Mouse (Mus musculus) cerebellum, adult 18-20 months (tissue): ENCODE results near the gene Teddm3.
"Not testable (repeated sequence)": the region's sequence is repeated elsewhere in the genome, so short reads cannot be mapped to it uniquely, and the experiment has no call there.

Experiments
- DNase-seq, 2 experiments: peaks; one replicate each; pipeline ENCODE4 v3.0.0; 2021

Teddm3 gene

GRCm38 (mm10) chr16:21153900-21154299, at the start of gene Teddm3:
Gene Teddm3 (minus strand): TSS chr16:21154000.
- DNase-seq, result not testable (repeated sequence)

DNA sequence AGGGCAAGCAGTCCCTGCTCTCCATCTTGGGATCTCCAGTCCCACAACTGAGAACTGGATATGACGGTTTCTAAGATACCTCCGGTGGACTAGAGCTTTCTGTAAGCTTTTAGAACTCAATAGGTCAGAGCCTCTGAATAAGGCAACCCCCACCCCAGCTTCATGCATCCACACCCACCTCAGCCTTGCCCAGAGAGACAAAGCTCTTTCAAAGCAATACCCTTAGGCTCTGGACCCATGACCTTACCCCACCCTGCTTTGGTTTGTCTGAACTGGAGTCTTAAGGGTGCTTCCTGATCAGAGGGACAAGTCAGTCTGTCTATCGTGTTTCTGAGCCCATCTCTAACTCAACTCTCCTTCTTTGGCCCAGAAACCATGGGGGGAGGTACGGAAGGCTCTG, 48.9 kb upstream of the Teddm3 start:
- DNase-seq, result no peak

DNA sequence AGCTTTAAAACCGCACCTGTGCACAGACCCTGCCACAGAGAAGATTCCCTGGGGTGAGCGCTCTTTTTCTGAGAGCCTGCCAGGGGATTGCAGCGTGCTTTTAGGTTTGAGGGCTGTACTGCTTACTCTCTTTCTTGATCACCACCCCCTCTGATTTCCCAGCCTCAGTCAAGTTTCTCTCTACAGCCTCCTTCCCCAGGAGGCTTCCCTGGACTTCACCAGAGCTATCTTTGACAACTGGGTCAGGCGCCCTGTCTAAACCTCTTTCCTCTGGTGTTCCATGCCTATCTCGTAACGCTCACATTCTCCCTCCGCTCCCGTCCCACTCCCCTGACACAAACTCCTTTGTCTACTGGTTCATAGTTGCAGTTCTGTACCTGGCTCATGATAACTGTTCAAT, 45.6 kb upstream of the Teddm3 start:
- DNase-seq, result no peak

DNA sequence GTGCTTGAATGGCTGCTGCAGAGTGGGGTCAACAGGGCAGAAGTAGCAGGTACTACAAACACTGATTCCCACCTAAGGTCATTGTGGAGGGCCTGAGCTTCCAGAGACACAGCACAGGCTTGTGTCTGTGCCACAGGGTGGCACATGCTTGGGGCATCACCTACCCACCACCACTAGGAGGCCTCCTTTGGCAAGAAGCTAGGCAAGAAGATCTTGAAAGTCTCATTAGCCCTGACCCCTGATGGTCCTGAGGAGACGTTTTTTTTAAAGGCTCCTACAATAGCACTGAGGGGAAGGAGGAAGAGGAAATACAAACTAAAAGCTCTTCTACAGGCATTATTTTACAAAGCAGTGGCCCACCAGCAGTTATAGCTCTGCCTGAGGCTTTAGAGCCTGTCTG, 44.7 kb upstream of the Teddm3 start:
- DNase-seq, result no peak

GRCm38 (mm10) chr16:21198006-21198405, 44.2 kb upstream of the Teddm3 start:
- no peak for DNase-seq

GRCm38 (mm10) chr16:21197542-21197941, 43.7 kb upstream of the Teddm3 start:
- DNase-seq, result no peak

DNA sequence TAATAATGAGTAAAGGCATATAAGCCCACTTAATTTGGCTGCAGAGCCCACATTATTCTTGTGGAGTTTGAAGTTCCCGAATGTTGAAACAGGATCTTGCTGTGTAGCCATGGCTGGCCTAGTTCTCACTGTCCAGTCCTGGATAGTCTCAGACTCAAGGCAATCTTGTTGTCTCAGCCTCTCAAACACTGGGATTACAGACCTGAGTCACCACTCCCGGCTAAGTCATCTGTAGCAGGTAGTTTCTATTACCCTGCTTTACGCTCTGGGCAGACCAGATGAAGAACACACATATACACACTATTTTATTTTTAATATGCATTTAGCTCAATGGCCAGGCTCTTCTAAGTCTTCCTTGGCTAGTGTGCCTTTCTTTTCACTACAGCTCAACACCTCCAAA, 42.8 kb upstream of the Teddm3 start:
- no peak for DNase-seq

DNA sequence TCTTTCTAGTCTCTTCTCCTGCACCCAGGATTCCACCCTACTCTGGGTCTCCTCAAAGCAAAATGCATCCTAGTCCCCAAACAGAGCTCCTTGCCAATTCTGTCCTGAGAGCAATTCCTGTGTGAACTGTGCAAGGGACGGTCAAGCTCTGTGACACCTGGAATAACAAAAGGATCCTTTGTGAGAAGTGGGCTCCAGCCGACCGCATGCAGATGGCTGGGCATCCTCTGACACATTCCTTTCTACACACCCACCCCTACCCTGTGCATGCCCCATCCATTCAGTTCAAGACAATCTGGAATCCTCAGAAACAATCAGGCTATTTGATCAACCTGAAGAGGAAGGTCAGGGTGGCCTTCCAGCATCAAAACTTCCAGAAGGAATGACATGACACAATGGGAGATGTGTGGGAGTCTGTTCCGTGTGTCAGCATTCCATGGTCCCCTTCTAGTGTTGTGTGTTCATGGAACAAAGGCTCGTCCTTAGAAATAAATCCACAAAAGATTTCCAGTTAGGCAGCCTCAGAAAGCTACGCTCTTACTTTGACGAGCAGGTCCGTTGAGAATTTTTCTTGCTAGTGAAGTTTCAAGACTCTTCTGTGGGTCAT, 41.6 kb upstream of the Teddm3 start:
- no peak for DNase-seq

- DNase-seq, result no peak
Observed at GRCm38 (mm10) chr16:21194182-21194581, 40.4 kb upstream of the Teddm3 start.

DNA sequence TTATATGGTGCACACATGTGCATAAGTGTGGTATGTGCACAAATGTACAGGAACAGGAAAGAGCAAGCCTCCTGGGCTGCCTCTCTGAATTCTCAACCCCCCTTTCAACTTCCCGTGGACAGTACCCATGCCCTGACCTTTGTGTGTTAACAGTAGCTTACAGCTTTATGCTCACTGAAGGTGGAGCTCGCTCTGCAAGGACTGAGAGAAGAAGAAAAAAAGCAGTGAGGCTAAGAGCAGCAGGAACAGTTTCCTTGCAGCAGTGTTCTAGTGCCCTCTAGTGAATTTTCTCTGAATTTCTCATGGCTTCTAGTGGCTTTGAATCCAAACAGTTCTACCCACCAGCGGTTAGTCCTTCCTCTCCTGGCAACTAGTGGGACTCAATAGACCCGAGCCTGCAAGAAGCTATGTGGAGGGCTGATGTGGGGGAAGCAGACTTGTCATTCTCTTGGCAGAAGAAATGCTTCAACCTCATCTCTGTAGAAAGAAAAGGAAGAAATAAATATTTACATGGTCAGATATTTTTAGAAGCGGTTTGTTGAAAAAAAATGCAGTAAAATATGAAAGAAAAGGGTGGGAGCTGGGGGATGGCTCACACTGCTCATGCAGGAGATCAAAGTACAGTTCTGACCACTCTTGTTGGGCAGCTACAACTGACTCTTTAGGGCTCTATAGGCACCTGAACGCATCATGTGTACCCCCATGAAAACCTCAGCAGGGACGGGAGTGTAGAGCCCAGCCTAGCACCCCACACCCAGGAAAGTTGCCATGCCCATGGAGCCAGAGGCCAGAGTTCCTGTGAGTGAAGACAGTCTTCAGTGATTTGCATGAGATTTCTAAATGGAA, 38.9 kb upstream of the Teddm3 start:
- DNase-seq, result peak; percentile 26 to 43

GRCm38 (mm10) chr16:21191569-21191968, 37.8 kb upstream of the Teddm3 start:
- DNase-seq, result no peak

- DNase-seq, result no peak
Observed at GRCm38 (mm10) chr16:21188345-21188744, 34.5 kb upstream of the Teddm3 start.

DNA sequence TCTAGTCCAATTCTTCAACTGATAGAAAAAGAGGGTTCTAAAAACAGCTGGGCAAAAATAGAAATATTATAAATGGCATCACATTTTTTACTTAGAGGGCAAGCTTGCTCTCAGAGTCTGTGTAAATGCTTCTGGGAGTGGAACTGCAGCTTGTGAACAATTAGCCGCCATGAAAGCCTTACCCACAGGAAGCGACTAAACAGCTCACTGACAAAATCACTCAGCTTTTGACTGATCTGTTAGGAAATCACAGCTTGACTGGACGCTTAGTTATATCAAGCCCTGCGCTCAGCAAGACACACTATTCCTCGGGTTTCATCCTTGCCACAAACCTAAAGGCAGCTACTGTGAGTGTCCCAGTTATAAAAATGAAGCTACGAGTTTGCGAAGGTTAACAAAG, 33.8 kb upstream of the Teddm3 start:
- DNase-seq, result no peak

- DNase-seq, result no peak
Observed at GRCm38 (mm10) chr16:21184697-21185096, 30.9 kb upstream of the Teddm3 start.

DNA sequence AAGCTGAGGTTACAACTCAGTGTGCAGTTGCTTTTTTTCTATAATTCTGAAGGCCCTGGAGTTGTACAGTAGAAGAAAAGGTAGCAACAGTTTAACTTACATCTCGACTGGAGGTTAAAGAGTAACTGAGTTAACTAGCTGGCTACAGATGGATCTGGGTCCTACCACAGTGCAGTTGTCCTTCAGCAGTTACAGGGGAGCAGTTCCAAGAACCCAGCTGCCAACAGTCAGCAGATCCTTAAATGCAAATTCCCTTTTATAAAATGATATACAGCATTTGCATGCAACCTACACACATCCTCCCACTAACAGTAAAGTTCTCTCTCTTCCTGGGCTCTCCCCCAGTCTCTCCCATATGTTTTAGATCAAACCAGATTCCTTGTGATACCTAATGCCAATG, 28.3 kb upstream of the Teddm3 start:
- no peak for DNase-seq

DNA sequence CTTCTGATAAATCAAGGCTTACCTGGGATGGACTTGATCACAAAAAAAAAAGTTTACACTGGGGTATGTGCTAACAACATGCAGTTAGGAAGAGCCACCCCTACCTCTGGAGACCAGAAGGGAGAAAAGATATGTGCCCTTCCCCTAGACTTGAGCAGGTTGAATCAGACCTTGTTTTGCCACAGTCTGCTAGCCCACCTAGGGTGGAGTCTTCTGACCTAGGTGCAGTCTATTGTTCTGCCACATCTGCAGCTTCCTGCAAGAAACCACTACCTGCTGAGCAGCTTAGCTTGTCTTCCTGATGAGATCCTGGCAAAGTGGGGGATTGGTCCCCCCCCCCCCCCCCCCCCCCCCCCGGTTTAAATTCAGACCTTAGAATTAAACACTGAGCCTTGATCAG, 21.4 kb upstream of the Teddm3 start:
- DNase-seq, result no peak

DNA sequence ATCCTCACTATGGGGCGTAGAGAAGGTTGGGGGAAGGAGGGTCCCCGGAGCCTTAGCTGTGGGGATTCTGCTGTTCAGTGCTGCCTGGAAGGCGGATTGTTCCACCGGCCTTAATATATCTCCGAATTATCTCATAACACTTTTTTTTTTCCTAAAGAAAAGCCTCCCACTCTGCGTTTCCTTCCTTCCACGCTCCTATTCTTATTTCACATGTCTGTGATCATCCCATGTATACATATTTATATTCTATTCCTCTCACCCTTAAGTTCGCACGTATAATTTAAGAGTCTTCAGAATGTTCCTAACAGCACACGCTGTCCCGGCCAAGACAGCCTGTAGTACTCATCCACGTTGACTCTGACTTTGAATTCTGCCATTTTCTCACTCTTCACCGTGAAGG, 14.9 kb upstream of the Teddm3 start:
- no peak for DNase-seq

DNA sequence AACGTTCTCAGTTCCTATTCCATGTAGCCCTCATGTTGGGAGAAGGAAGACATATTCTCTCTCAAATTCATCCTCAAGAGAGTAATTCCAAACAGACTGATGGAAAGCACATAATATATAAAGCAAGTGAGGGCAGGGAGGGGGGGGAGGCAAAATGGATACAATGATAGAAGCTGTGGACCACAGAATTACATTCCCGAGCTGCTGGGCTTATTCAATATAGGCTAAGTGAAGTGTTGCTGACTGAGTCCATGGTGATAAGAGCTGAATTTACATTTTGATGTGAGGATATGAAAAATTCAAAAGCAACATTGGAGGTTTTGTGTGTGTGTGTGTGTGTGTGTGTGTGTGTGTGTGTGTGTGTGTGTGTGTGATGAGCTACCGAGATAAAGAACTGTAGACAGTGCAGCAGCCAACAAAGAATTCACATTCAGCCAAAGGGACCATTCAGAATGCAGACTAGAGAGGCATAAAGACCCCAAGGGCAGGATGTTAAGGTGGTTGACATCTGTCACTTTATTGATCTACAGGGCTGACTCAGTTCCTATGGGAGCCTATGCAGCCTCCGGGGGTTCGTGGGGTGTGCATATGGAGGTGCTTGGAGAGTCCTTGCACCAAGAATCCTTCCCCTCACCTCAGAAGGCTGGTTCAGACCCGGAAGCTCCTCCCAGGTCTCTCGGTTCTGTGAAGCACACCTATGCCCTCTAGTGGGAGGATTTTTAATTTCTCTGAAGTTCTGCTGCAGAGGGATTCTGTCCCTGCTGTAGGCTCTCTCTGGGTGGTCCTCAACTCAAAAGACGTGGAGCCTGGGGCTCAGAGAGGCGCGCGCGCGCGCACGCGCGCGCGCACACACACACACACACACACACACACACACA, 11.8 kb upstream of the Teddm3 start:
- not testable (repeated sequence) for DNase-seq

DNA sequence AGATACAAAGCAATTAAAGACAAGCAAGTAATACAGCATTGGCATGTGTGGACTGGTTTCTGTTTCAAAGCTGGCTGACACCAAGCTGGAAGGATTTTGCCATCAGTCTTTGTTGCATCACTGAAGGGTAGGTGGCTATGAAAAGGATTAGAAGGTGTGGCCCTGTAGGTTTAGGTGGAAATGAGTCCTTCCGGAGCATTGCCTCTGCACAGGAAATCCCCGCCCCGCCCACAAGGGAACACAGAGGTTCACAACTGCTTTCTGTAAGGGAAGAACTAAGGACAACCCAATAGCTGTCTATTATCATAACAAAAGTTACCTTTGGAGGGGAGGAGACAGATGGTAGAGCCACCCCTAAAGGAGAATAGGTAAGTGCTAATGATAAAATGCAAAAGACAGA, 9.6 kb upstream of the Teddm3 start:
- DNase-seq, result not testable (repeated sequence)

DNA sequence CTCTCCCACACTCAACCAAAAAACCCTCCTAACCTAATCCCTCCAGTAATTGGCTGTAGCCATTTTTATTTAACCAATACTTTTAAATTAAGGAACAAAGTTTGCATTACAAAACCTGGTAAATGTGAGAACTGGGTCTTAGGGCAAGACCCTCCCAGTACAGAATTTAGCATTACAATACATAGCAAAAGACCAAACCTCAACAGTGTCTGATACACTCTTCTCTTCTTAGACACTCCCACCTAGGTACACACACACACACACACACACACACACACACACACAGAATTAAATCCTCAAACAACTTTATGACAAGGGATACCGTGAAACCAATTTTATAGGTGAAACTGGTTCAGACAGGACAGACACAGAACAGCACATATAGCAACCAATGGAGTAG, 5.4 kb upstream of the Teddm3 start:
- not testable (repeated sequence) for DNase-seq

DNA sequence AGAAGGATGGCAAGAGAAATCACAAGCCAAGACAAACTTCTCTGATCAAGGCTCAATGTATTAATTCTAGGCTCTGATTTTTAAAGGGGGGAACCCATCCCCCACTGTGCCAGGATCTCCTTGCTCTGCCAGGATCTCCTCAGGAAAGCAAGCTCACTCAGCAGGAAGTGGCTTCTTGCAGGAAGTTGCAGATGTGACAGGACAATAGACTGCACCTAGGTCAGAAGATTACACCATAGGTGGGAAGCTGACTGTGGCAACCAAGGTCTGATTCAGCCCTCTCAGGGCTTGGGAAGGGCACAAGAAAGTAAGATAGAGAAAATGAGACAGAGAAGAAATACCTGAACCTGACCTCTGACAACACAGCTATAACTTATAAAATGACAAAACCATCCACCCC, 2.5 kb upstream of the Teddm3 start:
- not testable (repeated sequence) for DNase-seq

DNA sequence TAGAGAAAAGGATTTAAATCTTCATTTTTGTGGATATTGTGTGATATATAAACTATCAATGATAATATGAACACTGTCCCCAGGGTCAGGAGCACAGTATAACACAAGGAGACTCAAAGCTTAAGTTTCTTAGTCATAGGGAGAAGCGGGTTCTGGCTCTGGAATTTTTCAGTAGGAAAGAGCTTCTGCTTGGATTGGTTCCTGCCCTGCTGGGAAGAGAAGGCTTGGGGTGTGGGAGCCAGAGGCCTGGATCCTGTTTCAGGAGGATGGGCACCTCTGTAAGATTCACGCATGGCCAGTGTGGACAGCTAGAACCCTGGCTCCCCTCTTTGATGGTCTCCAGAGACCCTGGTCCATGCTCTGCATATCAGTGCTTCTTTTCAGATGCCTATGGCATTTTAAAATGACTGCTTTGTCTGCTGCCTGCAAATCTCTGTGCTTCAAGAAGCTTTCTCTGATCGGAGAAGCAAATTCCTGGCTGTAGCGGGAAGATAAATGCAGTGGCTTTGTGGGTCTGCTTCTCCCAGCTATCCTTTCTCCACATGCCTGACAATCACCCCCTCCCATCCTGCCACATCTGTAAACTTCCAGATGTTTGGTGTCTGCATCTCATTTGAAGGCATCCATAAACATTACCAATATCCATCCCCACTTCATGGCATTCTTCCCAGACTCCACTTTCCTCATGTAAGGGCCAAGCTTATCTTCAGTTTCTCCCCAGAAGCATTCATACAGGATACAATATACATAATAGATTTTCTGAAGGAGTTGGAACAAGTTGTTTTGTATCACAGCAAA, 2.0 kb downstream of the Teddm3 start:
- DNase-seq, result no peak

DNA sequence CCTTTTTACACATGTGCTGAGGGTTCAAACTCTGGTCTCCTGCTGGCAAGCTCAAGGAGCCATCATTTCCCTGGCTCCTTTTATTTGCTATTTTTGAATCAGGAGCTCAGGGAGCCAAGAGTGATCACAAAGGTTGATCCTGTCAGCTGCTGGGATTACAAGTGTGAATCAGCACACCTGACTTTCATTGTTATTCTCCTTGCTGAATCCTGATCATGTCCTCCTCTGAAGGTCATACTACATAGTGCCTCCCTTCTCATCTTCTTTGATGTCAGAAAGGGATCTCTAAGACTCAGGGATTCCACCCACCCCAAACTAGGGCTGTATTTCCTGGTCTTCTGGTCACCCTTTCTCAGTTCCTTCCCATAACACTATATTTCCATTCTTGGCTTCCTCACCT, 3.9 kb downstream of the Teddm3 start:
- DNase-seq, result no peak
